Mouse (Mus musculus): ENCODE results near the gene Eif2ak4. TPM values are rescaled to one million over a fixed set of nuclear protein-coding genes. Genes with fewer than 3 reads are reported as not detected.
A peak's percentile ranks its signal among the peaks of the same experiment; 100 is the strongest.

Eif2ak4 gene
- polyA plus RNA-seq, 1 experiment, result 11.9 TPM

- Histone ChIP-seq H3K4me1 (ENCODE audit: control insufficient read depth, insufficient read depth, insufficient read length) (no peaks in the 10 kb centered on the region; the same call in 1 of the 2 replicates), H3K36me3 (ENCODE audit: control insufficient read depth, insufficient read depth, low read length) (no peaks in the 10 kb centered on the region), H3K4me3 (ENCODE audit: extremely low read depth, insufficient read depth, insufficient read length) (no peak overlapping the region), H3K27me3 (ENCODE audit: control insufficient read depth, insufficient read depth, low read length) (no peaks in the 10 kb centered on the region), H3K27ac (ENCODE audit: insufficient read depth, low read length) (no peak overlapping the region)
- DNase-seq (ENCODE audit: low read depth in 1 of 2, low spot score in 2 of 2), result no peak
- no peak for TF ChIP-seq CTCF (IDR thresholded peaks at IDR 0.05; ENCODE audit: extremely low read depth, insufficient read depth, insufficient read length, insufficient replicate concordance)
- TF ChIP-seq POLR2A (IDR thresholded peaks at IDR 0.05; ENCODE audit: low read depth, low read length), result no peak
- 85% methylated on average over 6 of the region's 6 CpGs for WGBS
Measured at GRCm38 (mm10) chr2:118355138-118355719, 33.2 kb upstream of the Eif2ak4 start.

- no peak for DNase-seq (ENCODE audit: low read depth in 1 of 2, low spot score in 2 of 2)
- peaks cover 8% of the 10 kb centered on the region for H3K4me1 ChIP-seq (ENCODE audit: control insufficient read depth, insufficient read depth, insufficient read length)
- peaks cover 12% of the 10 kb centered on the region for H3K27me3 ChIP-seq (ENCODE audit: control insufficient read depth, insufficient read depth, low read length)
- H3K36me3 ChIP-seq (ENCODE audit: control insufficient read depth, insufficient read depth, low read length), result no peaks in the 10 kb centered on the region
- no peak overlapping the region for H3K4me3 ChIP-seq (ENCODE audit: extremely low read depth, insufficient read depth, insufficient read length)
- WGBS, result 39% methylated on average over 1 of the region's 1 CpGs
- no peak overlapping the region for H3K27ac ChIP-seq (ENCODE audit: insufficient read depth, low read length)
- TF ChIP-seq POLR2A (IDR thresholded peaks at IDR 0.05; ENCODE audit: low read depth, low read length) (no peak), CTCF (IDR thresholded peaks at IDR 0.05; ENCODE audit: extremely low read depth, insufficient read depth, insufficient read length, insufficient replicate concordance) (no peak)
Measured at GRCm38 (mm10) chr2:118371841-118372240, 16.6 kb upstream of the Eif2ak4 start.

GRCm38 (mm10) chr2:118372561-118372900, 15.9 kb upstream of the Eif2ak4 start:
- TF ChIP-seq CTCF (IDR thresholded peaks at IDR 0.05; ENCODE audit: extremely low read depth, insufficient read depth, insufficient read length, insufficient replicate concordance) (no peak), POLR2A (IDR thresholded peaks at IDR 0.05; ENCODE audit: low read depth, low read length) (no peak)
- peaks cover 12% of the 10 kb centered on the region for H3K27me3 ChIP-seq (ENCODE audit: control insufficient read depth, insufficient read depth, low read length)
- peaks cover 8% of the 10 kb centered on the region for H3K4me1 ChIP-seq (ENCODE audit: control insufficient read depth, insufficient read depth, insufficient read length)
- no peaks in the 10 kb centered on the region for H3K36me3 ChIP-seq (ENCODE audit: control insufficient read depth, insufficient read depth, low read length)
- H3K4me3 ChIP-seq (ENCODE audit: extremely low read depth, insufficient read depth, insufficient read length), result peak overlapping the region; percentile 54; the same call in 1 of the 2 replicates
- WGBS, result 17% methylated on average over 11 of the region's 11 CpGs
- no peak for DNase-seq (ENCODE audit: low read depth in 1 of 2, low spot score in 2 of 2)
- H3K27ac ChIP-seq (ENCODE audit: insufficient read depth, low read length), result no peak overlapping the region

GRCm38 (mm10) chr2:118372901-118373571, 15.4 kb upstream of the Eif2ak4 start, which contains the start of gene Gpr176:
Gpr176 (minus strand) TSS chr2:118373419.
- 2% methylated on average over 46 of the region's 59 CpGs for WGBS
- TF ChIP-seq CTCF (IDR thresholded peaks at IDR 0.05; ENCODE audit: extremely low read depth, insufficient read depth, insufficient read length, insufficient replicate concordance) (no peak), POLR2A (IDR thresholded peaks at IDR 0.05; ENCODE audit: low read depth, low read length) (no peak)
- Histone ChIP-seq H3K4me3 (ENCODE audit: extremely low read depth, insufficient read depth, insufficient read length) (peak within 1 kb of the TSS; percentile 54), H3K27ac (ENCODE audit: insufficient read depth, low read length) (no peak within 1 kb of the TSS), H3K27me3 (ENCODE audit: control insufficient read depth, insufficient read depth, low read length) (peaks cover 12% of the 10 kb centered on the region), H3K4me1 (ENCODE audit: control insufficient read depth, insufficient read depth, insufficient read length) (peaks cover 8% of the 10 kb centered on the region), H3K36me3 (ENCODE audit: control insufficient read depth, insufficient read depth, low read length) (no peaks in the 10 kb centered on the region)
- DNase-seq (ENCODE audit: low read depth in 1 of 2, low spot score in 2 of 2), result peak in 1 of 2 experiments; percentile 13

- DNase-seq (ENCODE audit: low read depth in 1 of 2, low spot score in 2 of 2), result peak; percentile 82 to 87
- H3K36me3 ChIP-seq (ENCODE audit: control insufficient read depth, insufficient read depth, low read length), result no peaks in the 10 kb centered on the region
- peak overlapping the region; percentile 54 for H3K4me3 ChIP-seq (ENCODE audit: extremely low read depth, insufficient read depth, insufficient read length)
- peaks cover 12% of the 10 kb centered on the region for H3K27me3 ChIP-seq (ENCODE audit: control insufficient read depth, insufficient read depth, low read length)
- 3% methylated on average over 41 of the region's 43 CpGs for WGBS
- peaks cover 8% of the 10 kb centered on the region for H3K4me1 ChIP-seq (ENCODE audit: control insufficient read depth, insufficient read depth, insufficient read length)
- TF ChIP-seq POLR2A (IDR thresholded peaks at IDR 0.05; ENCODE audit: low read depth, low read length) (no peak), CTCF (IDR thresholded peaks at IDR 0.05; ENCODE audit: extremely low read depth, insufficient read depth, insufficient read length, insufficient replicate concordance) (no peak)
- no peak overlapping the region for H3K27ac ChIP-seq (ENCODE audit: insufficient read depth, low read length)
Measured at GRCm38 (mm10) chr2:118373572-118374279, 14.7 kb upstream of the Eif2ak4 start.

GRCm38 (mm10) chr2:118375522-118375921, 12.9 kb upstream of the Eif2ak4 start:
- Histone ChIP-seq H3K4me1 (ENCODE audit: control insufficient read depth, insufficient read depth, insufficient read length) (peaks cover 8% of the 10 kb centered on the region), H3K27ac (ENCODE audit: insufficient read depth, low read length) (no peak overlapping the region), H3K4me3 (ENCODE audit: extremely low read depth, insufficient read depth, insufficient read length) (no peak overlapping the region), H3K36me3 (ENCODE audit: control insufficient read depth, insufficient read depth, low read length) (no peaks in the 10 kb centered on the region), H3K27me3 (ENCODE audit: control insufficient read depth, insufficient read depth, low read length) (peaks cover 12% of the 10 kb centered on the region)
- 38% methylated on average over 1 of the region's 1 CpGs for WGBS
- DNase-seq (ENCODE audit: low read depth in 1 of 2, low spot score in 2 of 2), result no peak
- TF ChIP-seq CTCF (IDR thresholded peaks at IDR 0.05; ENCODE audit: extremely low read depth, insufficient read depth, insufficient read length, insufficient replicate concordance), result no peak
- TF ChIP-seq POLR2A (IDR thresholded peaks at IDR 0.05; ENCODE audit: low read depth, low read length), result no peak
